Mouse (Mus musculus): Measurements from ENCODE around the gene Gmip. TPM values are rescaled to one million over a fixed set of nuclear protein-coding genes. Genes with fewer than 3 reads are reported as not detected.
A peak's percentile ranks its signal among the peaks of the same experiment; 100 is the strongest.

Gene Gmip
- total RNA-seq, 1 experiment from 2014 or later = 27.0 TPM

- no peak for ATAC-seq (replicated peaks; ENCODE audit: low read depth, poor library complexity, severe bottlenecking)
These were observed 45.4 kb downstream of the Gmip start for GRCm38 (mm10) chr8:69853869-69854268.

DNA sequence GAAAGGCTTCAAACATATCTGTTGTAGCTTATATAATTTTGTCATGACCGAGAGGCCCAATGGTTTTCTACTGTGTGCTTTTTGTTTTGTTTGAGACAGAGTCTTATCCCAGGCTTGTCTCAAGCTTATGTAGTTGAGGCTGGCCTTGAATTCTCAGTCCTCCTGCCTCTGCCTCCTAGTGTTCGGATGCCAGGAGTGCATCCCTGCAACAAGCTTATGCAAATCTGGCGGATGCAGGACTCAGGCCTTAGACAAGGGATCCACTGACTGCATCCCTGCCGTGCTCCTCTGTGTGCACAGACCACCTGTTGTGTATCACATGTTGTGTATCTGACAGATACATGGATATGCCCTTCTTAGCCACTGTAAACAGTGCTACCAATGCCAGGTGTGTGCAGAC lies 52.3 kb downstream of the Gmip start:
- ATAC-seq (replicated peaks; ENCODE audit: low read depth, poor library complexity, severe bottlenecking) = peak; percentile 57

DNA sequence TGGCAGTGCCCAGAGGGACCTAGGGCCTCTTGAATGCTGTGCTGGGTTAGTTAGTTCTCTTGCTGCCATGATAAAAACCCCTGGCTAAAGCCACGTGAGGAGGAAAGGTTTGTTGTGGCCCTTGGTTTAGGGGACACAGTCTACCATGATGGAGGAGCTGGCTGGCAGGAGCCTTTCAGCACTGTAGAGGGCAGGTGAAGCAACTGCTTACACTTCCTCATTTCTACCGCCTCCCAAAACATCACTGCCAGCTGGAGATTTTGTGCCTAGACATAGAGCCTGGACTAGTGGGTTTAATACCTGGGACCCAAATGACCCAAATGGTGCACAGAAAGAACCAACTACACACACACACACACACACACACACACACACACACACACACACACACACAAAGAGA lies 52.8 kb downstream of the Gmip start:
- ATAC-seq (replicated peaks; ENCODE audit: low read depth, poor library complexity, severe bottlenecking) = no peak

DNA sequence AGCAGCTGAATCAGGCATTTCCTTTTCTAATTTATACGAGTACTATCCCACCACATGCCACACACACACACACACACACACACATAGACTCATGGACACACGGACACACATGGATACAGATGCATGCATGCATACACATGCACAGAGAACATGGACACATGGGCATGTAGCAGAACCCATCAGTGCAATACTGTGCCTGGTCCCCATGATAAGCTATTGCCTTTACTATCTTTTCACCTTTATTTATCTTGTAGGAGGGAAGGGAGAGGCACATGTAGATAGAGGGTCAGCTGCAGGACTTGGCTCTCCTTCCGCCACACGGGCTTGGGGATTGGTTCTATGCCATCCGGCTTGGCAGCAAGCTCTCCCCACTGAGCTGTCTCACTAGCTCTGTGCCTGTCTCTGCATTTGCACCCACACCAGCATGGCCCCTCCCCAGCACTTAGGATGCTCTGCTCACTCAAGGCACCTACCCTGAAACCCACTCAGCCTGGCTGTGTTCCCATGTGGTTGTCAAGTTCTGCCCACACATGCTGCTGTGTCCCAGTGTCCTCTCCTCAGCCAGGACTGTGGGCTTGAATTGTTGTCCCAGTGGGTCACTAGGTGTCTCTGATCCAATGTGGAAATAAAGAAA lies 55.0 kb downstream of the Gmip start:
- no peak for ATAC-seq (replicated peaks; ENCODE audit: low read depth, poor library complexity, severe bottlenecking)

- no peak for ATAC-seq (replicated peaks; ENCODE audit: low read depth, poor library complexity, severe bottlenecking)
These were observed 55.7 kb downstream of the Gmip start for GRCm38 (mm10) chr8:69864180-69864579.

DNA sequence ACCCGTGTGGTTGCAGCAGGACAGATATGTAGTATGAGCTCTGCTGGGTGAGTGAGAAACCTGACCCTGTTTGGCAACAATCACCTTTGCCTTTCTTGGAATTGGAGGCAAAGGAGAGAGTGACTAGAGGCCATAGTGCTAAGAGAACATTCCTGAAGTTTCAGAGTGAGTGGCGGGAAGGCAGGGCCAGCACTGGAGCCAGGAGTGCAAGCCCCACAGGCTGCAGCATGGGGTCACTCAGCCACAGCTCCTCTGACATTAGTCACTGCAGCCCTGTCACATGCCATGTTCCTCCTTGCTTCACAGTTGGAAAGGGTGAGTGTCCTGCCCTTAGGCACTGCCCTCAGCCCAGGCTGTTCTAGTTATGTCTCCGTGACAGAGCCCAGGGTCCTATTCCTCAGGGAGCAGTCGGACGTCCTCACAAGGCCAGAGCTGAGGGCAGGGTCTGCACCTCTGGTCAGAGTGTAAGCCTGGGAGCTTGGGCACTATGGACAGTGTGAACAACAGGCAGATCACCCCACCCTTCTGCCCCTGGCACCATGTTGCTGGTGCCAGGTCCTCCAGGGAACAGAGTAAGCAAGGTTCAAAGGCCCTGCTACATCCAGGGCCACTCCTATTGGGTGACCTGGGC lies 59.3 kb downstream of the Gmip start:
- no peak for ATAC-seq (replicated peaks; ENCODE audit: low read depth, poor library complexity, severe bottlenecking)

GRCm38 (mm10) chr8:69870003-69870765 lies 61.7 kb downstream of the Gmip start:
- no peak for ATAC-seq (replicated peaks; ENCODE audit: low read depth, poor library complexity, severe bottlenecking)

- no peak for ATAC-seq (replicated peaks; ENCODE audit: low read depth, poor library complexity, severe bottlenecking)
These were observed 62.4 kb downstream of the Gmip start for GRCm38 (mm10) chr8:69870907-69871306.

Other genes starting within 250 kb of the Gmip start
- 13.1 and 28.9 TPM in 2 replicates for gene Zfp868, start 183.1 kb upstream of the Gmip start, total RNA-seq (2017)
- gene Zfp964, start 154.2 kb upstream of the Gmip start, total RNA-seq (2017) = 0.59 and 0.87 TPM in 2 replicates
- 31.2 and 36.5 TPM in 2 replicates for gene Zfp869, start 98.0 kb upstream of the Gmip start, total RNA-seq (2017)
- 1.9 and 4.8 TPM in 2 replicates for gene Zfp963, start 58.7 kb upstream of the Gmip start, total RNA-seq (2017)
- gene Gm20422, start 33.8 kb upstream of the Gmip start, total RNA-seq (2017) = not detected in 2 replicates
- gene Atp13a1, start 17.5 kb upstream of the Gmip start, total RNA-seq (2017) = 12.9 and 19.5 TPM in 2 replicates
- gene Zfp866, start 17.5 kb upstream of the Gmip start, total RNA-seq (2017) = 23.3 and 32.0 TPM in 2 replicates
- 1.4 and 1.5 TPM in 2 replicates for gene Lpar2, start 13.8 kb downstream of the Gmip start, total RNA-seq (2017)
- gene Pbx4, start 23.8 kb downstream of the Gmip start, total RNA-seq (2017) = 14.2 and 15.3 TPM in 2 replicates
- not detected in 2 replicates for gene Cilp2, start 79.0 kb downstream of the Gmip start, total RNA-seq (2017)
- 1.2 TPM in 1 of 2 replicates, not detected in the other for gene Tssk6, start 93.5 kb downstream of the Gmip start, total RNA-seq (2017)
- gene Ndufa13, start 93.9 kb downstream of the Gmip start, total RNA-seq (2017) = 82.1 and 100 TPM in 2 replicates
- gene Yjefn3, start 94.0 kb downstream of the Gmip start, total RNA-seq (2017) = not detected in 2 replicates
- 86.7 and 90.0 TPM in 2 replicates for gene Gatad2a, start 187.7 kb downstream of the Gmip start, total RNA-seq (2017)
- gene Mau2, start 234.1 kb downstream of the Gmip start, total RNA-seq (2017) = 30.5 and 31.4 TPM in 2 replicates
- 27.7 and 31.5 TPM in 2 replicates for gene Sugp1, start 234.1 kb downstream of the Gmip start, total RNA-seq (2017)

All from common myeloid progenitor, adult 5-6 weeks (primary cell).